Mouse (Mus musculus): ENCODE data around the gene Psmb3.

DNA sequence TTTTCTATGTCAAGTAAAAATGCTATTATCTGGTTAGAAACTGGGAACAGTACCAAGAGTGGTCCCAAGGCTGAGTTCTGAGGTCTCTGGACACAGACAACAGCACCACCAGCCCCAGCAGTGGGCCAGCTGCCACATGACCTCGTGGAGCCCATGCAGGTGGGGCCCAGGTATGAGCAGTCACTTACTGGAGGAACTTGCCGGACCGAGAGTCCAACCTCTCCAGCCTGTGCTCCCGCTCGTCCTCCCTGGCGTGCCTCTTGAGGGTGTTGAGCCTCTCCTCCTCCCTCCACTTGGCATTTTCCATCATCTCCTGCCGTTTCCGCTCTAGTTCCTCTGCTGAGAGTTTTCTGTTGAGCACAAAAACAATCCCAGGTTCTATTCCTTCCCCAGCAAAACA lies 44.6 kb downstream of the Psmb3 start:
- TF ChIP-seq POLR2A (IDR thresholded peaks at IDR 0.05; ENCODE audit: insufficient read depth, low read depth, low read length) (no peak), CTCF (IDR thresholded peaks at IDR 0.05; ENCODE audit: insufficient read depth, low read depth, low read length) (no peak)

Data from olfactory bulb, adult 2 months (tissue).